Comparison of ENCODE assay signal across 9 mouse cellular contexts in genomic region chr5:138757135-138757534, GRCm38 (mm10). TPM values are rescaled to one million over a fixed set of nuclear protein-coding genes. Genes with fewer than 3 reads are reported as not detected.
DNase-seq lines count a peak whose midpoint lies in the region; ATAC-seq lines count a peak whose summit lies in the region.
"Had no signal": no experiment of that assay in that cellular context is flagged by ENCODE, and none has a peak within 500 bp of the region (broad histone marks: within the 10 kb centered on the region; RNA-seq: fewer than 3 reads in every experiment).

No protein-coding gene starts in this region.

- H3K4me3 ChIP-seq in erythroblast, embryonic 14.5 days (replicated peaks), result peak overlapping the region; percentile 19
- peak overlapping the region; percentile 80 for H3K4me3 ChIP-seq in brown adipose tissue, adult 24 weeks (ENCODE audit: insufficient read depth, low read depth, low read length)
- peak overlapping the region; percentile 56 for H3K4me3 ChIP-seq in hindbrain, embryonic 15.5 days
- H3K4me3 ChIP-seq in midbrain, embryonic 12.5 days, result peak overlapping the region; percentile 69
- no peak overlapping the region for H3K4me3 ChIP-seq in heart, embryonic 10.5 days

- no peak for ATAC-seq in erythroblast, adult 5-6 weeks (replicated peaks; ENCODE audit: low FRiP score, poor library complexity, severe bottlenecking)
- no peak for ATAC-seq in hindbrain, embryonic 15.5 days (ENCODE audit: low FRiP score, low read depth)
- ATAC-seq in midbrain, embryonic 12.5 days (ENCODE audit: low FRiP score, low read depth), result no peak

- peak overlapping the region; percentile 77 for H3K9ac ChIP-seq in hindbrain, embryonic 15.5 days
- H3K9ac ChIP-seq in midbrain, embryonic 12.5 days (replicated peaks), result peak overlapping the region; percentile 79

- no peak overlapping the region for H3K27ac ChIP-seq in brown adipose tissue, adult 24 weeks (replicated peaks; ENCODE audit: low read depth, low read length)
- peak overlapping the region; percentile 95 for H3K27ac ChIP-seq in hindbrain, embryonic 15.5 days (replicated peaks)
- H3K27ac ChIP-seq in midbrain, embryonic 12.5 days (replicated peaks), result peak overlapping the region; percentile 91
- no peak overlapping the region for H3K27ac ChIP-seq in heart, embryonic 10.5 days

- peak overlapping the region; percentile 82 for H3K4me2 ChIP-seq in hindbrain, embryonic 15.5 days
- H3K4me2 ChIP-seq in midbrain, embryonic 12.5 days (replicated peaks), result peak overlapping the region; percentile 90

- no peaks in the 10 kb centered on the region for H3K9me3 ChIP-seq in erythroblast, embryonic 14.5 days (ENCODE audit: control insufficient read depth, low read length)
- no peaks in the 10 kb centered on the region for H3K9me3 ChIP-seq in hindbrain, embryonic 15.5 days
- H3K9me3 ChIP-seq in midbrain, embryonic 12.5 days, result no peaks in the 10 kb centered on the region
- H3K9me3 ChIP-seq in heart, embryonic 10.5 days, result no peaks in the 10 kb centered on the region

- H3K36me3 ChIP-seq in erythroblast, embryonic 14.5 days (ENCODE audit: control insufficient read depth), result no peaks in the 10 kb centered on the region; the same call in 1 of the 2 replicates
- peaks cover 20% of the 10 kb centered on the region for H3K36me3 ChIP-seq in hindbrain, embryonic 15.5 days
- peaks cover 18% of the 10 kb centered on the region for H3K36me3 ChIP-seq in midbrain, embryonic 12.5 days
- no peaks in the 10 kb centered on the region for H3K36me3 ChIP-seq in heart, embryonic 10.5 days

- H3K27me3 ChIP-seq in erythroblast, embryonic 14.5 days (ENCODE audit: control insufficient read depth), result peaks cover 44% of the 10 kb centered on the region
- no peaks in the 10 kb centered on the region for H3K27me3 ChIP-seq in hindbrain, embryonic 15.5 days
- H3K27me3 ChIP-seq in midbrain, embryonic 12.5 days, result peaks cover 50% of the 10 kb centered on the region
- peaks cover 64% of the 10 kb centered on the region for H3K27me3 ChIP-seq in heart, embryonic 10.5 days (ENCODE audit: insufficient read depth, poor library complexity, severe bottlenecking)

- WGBS in hindbrain, embryonic 15.5 days, result 30% methylated on average over 6 of the region's 6 CpGs
- WGBS in midbrain, embryonic 12.5 days, result 59% methylated on average over 6 of the region's 6 CpGs
- WGBS in heart, embryonic 10.5 days, result 73% methylated on average over 6 of the region's 6 CpGs

- H3K4me1 ChIP-seq in erythroblast, embryonic 14.5 days (ENCODE audit: control insufficient read depth), result no peaks in the 10 kb centered on the region
- peaks cover 3% of the 10 kb centered on the region; the same call in 1 of the 2 replicates for H3K4me1 ChIP-seq in brown adipose tissue, adult 24 weeks (ENCODE audit: control insufficient read depth, insufficient read depth, insufficient read length, low read length)
- peaks cover 69% of the 10 kb centered on the region for H3K4me1 ChIP-seq in hindbrain, embryonic 15.5 days (replicated peaks)
- H3K4me1 ChIP-seq in midbrain, embryonic 12.5 days, result peaks cover 74% of the 10 kb centered on the region
- peaks cover 36% of the 10 kb centered on the region for H3K4me1 ChIP-seq in heart, embryonic 10.5 days

- no peak for DNase-seq in heart, adult 8-10 months (ENCODE audit: low spot score)
- no peak for DNase-seq in layer of hippocampus, adult 8-10 months (ENCODE audit: low spot score in 2 of 2)
- no peak for DNase-seq in heart, embryonic 10.5 days (ENCODE audit: low spot score)
- DNase-seq: thymus, postnatal 36 days had no signal

RNA-seq across cellular contexts. Expression of gene Fam20c, which starts 2.8 kb away (rescaled TPM):
- 0.04 and 0.08 TPM in 2 replicates for polyA plus RNA-seq in erythroblast, embryonic 14.5 days (2012)
- total RNA-seq in erythroblast, adult 5-6 weeks (2015; ENCODE audit: low replicate concordance), result 0.19 and 1.5 TPM in 2 replicates
- 0.60 and 3.3 TPM in 2 replicates for total RNA-seq in erythroblast, adult 5-6 weeks (2017; ENCODE audit: low replicate concordance)
- polyA plus RNA-seq in brown adipose tissue, adult 24 weeks (2012; ENCODE audit: insufficient read depth, insufficient read length, missing spikeins), result 19.0 and 33.0 TPM in 2 replicates
- 57.4 and 64.9 TPM in 2 replicates for polyA plus RNA-seq in hindbrain, embryonic 15.5 days (2015; fragmentation: Nextera tagmentation; extraction: Ambion mirVana)
- 26.6 and 31.9 TPM in 2 replicates for polyA plus RNA-seq in midbrain, embryonic 12.5 days (2016; fragmentation: Nextera tagmentation; extraction: Ambion mirVana)
- total RNA-seq in heart, adult 8-10 months (2022), result 10 to 100 TPM; 11.6 to 16.9 (median 14.3) TPM
- total RNA-seq in layer of hippocampus, adult 8-10 months (2022), result 10 to 100 TPM; 32.2 to 47.0 (median 38.6) TPM
- polyA plus RNA-seq in heart, embryonic 10.5 days (2016; fragmentation: Nextera tagmentation; extraction: Ambion mirVana), result 2.4 and 4.9 TPM in 2 replicates

Comparison
In these comparisons a context has a peak if more than half of its experiments do, and no peak if none do; other contexts are left out.
1. H3K27ac ChIP-seq: peak in hindbrain, embryonic 15.5 days (single experiment) and midbrain, embryonic 12.5 days (single experiment); none in brown adipose tissue, adult 24 weeks (single experiment) and heart, embryonic 10.5 days (single experiment).